Mouse (Mus musculus): ENCODE measurements around the gene Cers3.

Cers3 gene

GRCm38 (mm10) chr7:66743377-66743781 is at the start of gene Cers3:
Cers3 (plus strand) TSS chr7:66743504.
- DNase-seq: peak in 1 of 2 experiments; percentile 33

DNA sequence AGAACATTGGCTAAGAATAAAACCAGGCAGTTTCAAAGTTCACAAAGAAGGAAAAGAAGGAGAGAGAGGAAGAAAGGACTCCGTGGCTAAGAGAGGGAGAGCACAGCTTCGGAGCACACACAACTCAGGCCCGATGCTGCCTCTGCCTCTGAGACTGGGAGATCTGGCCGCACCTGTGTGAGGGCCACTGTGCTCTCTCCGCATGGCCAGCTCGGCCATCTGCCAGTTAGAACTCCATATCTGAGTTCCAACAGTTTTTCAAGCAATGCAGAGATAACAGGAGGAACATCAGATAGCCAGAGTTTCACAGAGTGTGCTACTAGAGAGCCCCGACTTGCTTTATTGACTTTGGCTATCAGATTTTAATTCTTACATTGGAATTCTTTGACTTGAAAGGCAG is 48.8 kb upstream of the Cers3 start:
- no peak for DNase-seq

GRCm38 (mm10) chr7:66702721-66703120 is 40.6 kb upstream of the Cers3 start:
- DNase-seq: no peak

- DNase-seq: peak; percentile 24 to 49
Measured at GRCm38 (mm10) chr7:66704631-66705030, 38.7 kb upstream of the Cers3 start.

DNA sequence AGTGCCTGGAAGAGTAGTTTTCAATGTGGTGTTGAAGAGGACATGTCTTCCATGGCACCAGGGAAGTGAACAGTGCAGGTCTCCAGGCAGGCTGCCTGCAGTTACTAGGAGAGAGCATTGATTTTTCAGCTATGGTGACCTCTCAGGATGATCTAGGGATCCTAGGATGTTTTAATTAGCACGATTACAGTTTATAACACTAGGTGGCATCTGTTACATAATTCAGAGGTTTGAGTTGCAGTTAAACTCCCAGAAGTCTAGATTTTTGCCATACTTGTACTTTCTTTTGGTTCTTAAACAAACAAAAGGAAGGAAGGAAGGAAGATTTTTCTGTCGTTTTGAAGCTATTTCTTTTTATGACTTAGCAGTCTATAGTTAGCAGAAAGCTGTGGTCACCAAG is 32.1 kb upstream of the Cers3 start:
- DNase-seq: no peak

- DNase-seq: no peak
Measured at GRCm38 (mm10) chr7:66724514-66724913, 18.8 kb upstream of the Cers3 start.

GRCm38 (mm10) chr7:66724954-66725353 is 18.4 kb upstream of the Cers3 start:
- DNase-seq: no peak

DNA sequence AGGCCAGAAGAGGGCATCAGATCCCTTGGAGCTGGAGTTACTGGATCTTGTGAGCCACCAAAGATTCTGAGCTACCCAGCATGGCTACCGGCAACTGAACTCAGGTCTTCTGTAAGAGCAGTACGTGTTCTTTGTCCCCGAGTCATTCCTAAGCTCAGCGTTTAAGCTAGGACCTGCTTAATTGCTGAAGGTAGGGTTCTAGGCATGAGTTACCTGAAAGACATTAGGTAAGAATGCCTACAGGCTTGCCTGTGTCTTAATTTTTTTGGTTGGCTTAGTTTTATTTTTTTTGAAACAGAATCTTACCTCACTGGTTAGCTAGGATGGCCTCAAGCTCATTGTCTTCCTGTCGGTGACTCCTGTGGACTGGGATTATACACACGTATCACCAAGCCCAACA is 15.2 kb upstream of the Cers3 start:
- no peak for DNase-seq

GRCm38 (mm10) chr7:66729232-66729631 is 14.1 kb upstream of the Cers3 start:
- no peak for DNase-seq

- no peak for DNase-seq
Measured at GRCm38 (mm10) chr7:66733431-66733830, 9.9 kb upstream of the Cers3 start.

DNA sequence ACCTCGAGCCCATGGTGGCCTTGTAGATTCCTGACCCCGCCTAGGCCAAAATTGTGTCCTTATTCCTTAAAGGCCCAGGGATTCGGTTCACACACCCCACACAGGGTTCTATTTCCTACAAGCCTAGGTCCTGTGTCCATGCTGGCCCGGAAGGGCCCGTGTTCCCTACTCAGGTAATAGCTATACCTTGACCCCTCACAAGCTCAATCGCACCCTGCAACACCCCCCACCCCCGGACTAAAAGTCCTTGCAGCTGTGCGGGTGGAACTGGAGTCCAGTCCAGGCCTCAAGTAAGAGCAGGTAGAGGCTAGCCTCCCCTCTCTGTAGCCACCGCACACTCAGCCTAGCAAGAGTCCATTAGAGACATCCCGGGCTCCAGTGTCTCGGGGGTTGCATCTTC is 9.4 kb upstream of the Cers3 start:
- no peak for DNase-seq

DNA sequence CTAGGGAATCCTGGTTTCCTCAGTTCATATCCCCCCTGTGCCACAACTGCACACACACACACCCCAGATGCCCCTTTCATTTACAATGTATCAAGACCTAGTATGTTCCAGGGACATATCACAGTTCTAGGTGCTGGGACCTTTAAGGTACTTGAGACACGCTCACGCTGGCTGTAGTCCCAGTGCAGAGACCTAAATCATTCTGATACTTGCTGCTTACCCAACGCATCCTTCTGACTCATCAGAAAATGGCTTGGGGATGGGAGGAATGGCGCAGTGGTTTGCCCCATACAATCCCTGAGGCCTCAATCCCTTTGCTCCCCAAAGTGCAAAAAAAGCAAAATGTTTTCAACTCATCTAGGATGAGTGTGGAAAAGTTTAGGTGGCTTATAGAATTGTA is 8.8 kb upstream of the Cers3 start:
- no peak for DNase-seq

DNA sequence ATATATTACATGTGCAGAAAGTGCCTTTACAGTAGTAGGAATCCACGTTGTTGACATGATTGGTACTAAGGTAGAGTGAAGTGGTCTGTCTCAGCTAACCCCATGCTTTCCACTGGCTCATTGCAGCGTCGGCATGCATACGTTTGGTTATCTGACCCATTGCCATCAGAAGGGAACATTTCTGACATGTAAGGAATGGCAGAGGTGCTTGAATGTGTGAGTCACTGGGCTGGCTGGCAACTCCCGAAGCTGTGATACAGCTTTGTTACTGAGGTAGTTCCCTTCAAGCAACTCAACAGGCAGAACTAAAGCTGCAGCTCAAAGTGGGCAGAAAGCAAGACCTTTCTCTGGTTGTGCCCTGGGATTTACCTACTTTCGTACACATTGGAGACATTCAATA is 8.3 kb upstream of the Cers3 start:
- peak; percentile 15 to 16 for DNase-seq

DNA sequence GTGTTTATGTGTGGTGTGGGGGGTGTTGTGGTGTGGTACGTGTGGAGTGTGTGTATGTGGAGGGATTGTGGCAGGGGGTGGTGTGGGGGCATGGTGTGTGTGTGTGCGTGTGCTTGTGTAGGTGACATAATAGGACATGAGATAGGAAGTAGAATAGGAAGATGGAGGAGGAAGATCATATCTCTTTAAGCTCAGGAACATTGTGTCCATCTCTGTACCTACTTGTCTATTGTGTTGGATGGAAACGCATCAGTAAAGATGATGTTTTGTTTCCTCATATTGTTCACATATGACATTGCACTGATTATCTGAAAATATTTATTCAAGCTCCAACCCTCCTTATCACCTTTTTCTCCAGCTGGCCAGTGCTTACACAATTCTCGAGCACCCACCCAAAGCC is 5.9 kb upstream of the Cers3 start:
- no peak for DNase-seq

- no peak for DNase-seq
Measured at GRCm38 (mm10) chr7:66741008-66741407, 2.3 kb upstream of the Cers3 start.

DNA sequence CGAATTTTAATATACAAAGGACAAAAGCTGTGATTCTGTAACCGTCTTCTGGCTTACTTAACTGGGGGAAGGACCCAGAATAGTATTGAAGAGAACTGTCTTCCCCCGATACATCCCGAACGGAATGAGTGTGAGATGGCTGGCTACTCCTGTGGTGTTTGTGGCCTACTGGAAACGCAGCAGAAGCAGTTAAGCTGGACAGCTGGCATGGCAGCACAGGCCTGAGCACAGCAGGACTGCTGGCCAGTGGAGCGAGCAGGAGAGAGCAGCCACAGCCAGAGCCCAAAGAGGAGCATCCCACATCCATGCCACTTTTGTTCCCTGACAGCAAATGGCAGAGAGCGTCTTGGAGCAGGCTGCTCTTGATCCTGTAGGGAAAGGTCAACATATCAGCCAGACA is 1.9 kb upstream of the Cers3 start:
- DNase-seq: no peak

DNA sequence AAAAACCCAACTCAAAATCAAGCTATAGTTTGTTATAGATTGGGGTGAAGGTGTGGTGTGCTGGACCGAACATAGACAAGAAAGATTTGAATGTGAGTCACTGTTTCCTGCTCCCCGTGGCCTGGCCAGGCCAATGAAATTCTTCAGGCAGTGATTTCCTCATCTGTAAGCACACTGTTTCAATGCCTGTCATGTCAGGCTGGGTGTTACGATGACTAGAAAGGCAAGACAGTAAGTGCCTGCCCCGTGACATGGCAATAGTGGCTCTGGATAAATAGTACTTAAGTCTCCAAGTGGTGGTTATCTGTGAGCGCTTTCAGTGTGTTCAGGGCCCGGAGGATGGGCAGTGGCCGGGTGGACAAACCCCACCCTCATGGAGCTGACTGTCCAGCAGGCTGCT is 3.7 kb downstream of the Cers3 start:
- DNase-seq: no peak

- DNase-seq: no peak
Measured at GRCm38 (mm10) chr7:66749998-66750397, 6.7 kb downstream of the Cers3 start.

GRCm38 (mm10) chr7:66753816-66754215 is 10.5 kb downstream of the Cers3 start:
- no peak for DNase-seq

- DNase-seq: no peak
Measured at GRCm38 (mm10) chr7:66755611-66756010, 12.3 kb downstream of the Cers3 start.

DNA sequence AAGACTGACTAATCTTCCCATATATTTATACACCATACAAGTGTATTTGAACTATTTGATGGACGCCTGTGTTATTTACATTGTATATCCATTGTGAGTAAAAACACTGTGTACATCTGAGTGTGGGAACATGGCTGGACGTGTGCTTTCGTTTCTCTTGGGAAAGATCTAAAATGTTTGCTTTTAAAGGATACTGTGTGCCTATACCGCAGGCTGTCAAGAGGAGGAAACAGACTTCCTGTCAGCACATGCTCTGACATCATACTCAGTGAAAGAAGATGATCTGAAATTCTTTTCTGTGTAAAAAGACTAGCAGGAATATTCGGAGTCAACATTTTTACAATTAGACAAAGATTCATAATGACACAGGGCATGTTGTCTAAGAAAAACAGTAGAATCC is 26.6 kb downstream of the Cers3 start:
- DNase-seq: no peak

GRCm38 (mm10) chr7:66770706-66771105 is 27.4 kb downstream of the Cers3 start:
- no peak for DNase-seq

DNA sequence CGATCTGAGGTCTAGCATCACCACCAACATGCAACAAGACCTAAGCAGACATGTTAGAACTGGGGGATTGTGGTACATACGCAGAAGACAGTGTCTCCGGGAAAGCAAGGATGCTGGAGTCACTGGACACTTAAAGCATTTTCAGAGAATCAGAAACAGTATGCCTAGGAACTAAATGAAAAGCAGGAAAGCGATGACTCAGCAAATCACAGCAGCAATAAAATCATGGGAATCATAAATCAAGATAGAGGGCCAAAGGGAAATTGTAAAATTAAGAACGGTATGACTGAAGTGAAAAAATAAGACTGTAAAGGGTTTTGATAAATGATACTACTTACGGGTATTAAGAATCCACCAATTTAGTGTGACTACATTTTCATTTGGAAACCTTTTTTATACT is 27.9 kb downstream of the Cers3 start:
- no peak for DNase-seq

DNA sequence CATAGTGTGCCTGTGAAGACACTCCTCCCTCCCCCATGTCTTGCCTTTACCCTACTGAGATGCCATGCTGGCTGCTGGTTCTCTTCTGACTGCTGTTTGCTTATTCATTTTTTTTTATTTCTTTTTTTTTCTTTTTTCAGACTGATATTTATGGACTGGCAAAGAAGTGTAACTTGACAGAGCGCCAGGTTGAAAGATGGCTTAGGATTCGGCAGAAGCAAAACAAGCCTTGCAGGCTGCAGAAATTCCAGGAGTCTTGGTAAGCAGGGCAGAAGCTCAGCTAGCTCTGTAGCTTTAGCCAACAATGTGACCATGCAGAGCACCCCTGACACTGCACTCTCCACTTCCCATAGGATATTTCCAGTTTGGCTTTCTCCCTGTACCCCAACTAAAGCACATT is 36.1 kb downstream of the Cers3 start:
- DNase-seq: no peak

DNA sequence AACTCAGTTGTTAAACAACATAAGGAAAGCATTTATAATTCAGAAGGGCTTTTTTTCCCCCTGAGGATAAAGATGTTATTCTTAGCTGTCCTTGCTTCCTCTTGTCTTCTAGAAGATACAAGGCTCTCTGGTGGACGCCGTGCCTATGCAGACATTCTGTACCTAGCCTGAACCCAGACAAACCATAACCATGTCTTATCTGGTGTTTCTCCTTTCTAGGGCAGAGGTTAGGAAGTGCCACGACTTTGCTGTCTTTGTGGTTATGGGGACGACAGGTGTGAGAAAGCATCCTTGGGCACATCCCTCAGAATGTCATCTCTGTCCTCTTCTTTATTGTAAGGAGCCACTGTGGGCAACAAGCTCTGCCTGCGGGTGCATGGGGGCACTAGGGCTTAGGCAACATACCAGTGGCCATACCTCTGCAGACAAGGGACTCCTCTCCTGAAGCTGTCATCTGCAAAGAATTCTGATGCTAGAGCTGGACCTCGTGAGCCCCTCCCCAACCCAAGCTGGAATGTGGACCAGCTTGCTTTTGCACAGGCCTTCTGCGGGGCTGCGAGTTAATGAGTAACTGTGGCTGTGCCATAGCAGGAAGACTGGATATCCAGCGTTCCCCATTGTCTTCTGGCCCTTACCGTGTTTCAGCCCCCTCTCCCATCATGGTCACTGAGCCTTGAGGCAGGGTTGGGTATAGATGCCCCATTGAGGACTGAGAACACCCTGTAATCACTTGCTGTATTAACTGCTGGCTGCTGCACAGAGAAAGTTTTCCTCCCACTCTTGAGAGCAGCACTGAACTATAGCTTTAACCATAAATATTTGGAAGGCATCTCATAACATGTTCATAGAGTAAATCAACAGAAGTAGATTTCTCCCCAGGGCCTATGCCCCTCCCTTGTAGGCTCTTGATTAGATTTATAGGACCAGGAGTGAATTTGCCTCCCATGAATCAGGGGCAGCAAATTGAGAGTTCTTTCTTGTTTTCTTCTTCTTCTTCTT is 36.9 kb downstream of the Cers3 start:
- DNase-seq: no peak

All from lung, adult 18-20 months (tissue).